Mouse (Mus musculus) embryonic fibroblast, embryonic 13.5 days (primary cell): Measurements from ENCODE around the gene Man2b2.

Experiments
- CTCF ChIP-seq: IDR thresholded peaks from 2 replicates; pipeline ENCODE4 v1.5.1; 2011; ENCODE audit warnings: mild to moderate bottlenecking, control low read depth, low read length, moderate library complexity, borderline replicate concordance; ENCODE audit not compliant: insufficient read depth
- POLR2A ChIP-seq: IDR thresholded peaks from 2 replicates; pipeline ENCODE4 v1.6.1; 2011; ENCODE audit warnings: low read depth, mild to moderate bottlenecking, control low read depth, low read length, moderate library complexity

DNA sequence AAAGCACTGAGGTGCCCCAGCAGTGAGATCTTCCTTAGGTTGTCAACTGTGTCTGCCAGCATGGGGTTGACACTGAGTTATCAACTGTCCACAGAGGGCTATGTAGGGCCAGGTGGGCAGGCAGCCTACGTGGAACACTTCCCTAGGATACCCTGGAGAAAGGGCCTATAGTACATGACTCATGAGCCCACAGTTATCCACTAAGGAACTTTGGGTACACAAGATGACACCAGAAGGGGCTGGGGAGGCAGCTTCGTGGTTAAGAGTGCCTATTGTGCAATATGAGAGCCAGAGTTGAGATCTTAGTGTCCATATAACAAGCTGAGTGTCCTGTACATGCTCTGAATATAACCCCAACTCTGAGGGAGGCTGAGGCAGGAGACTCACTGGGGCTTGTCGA, 60.9 kb downstream of the Man2b2 start:
- TF ChIP-seq POLR2A (no peak), CTCF (no peak)
